Mouse (Mus musculus) frontal cortex, adult (tissue): ENCODE measurements around the gene Ift27.

Experiments
- ATAC-seq: cut with Nextera tagmentation; 2 replicates; pipeline ENCODE4 v1.9.2; 2017; ENCODE audit warnings: mild to moderate bottlenecking, moderate library complexity, mixed read lengths; ENCODE audit not compliant: low TSS enrichment

Ift27 gene

GRCm38 (mm10) chr15:78173972-78174886, at the start of gene Ift27:
Gene Ift27 (minus strand): TSS chr15:78174107.
- ATAC-seq = peak; percentile 91

DNA sequence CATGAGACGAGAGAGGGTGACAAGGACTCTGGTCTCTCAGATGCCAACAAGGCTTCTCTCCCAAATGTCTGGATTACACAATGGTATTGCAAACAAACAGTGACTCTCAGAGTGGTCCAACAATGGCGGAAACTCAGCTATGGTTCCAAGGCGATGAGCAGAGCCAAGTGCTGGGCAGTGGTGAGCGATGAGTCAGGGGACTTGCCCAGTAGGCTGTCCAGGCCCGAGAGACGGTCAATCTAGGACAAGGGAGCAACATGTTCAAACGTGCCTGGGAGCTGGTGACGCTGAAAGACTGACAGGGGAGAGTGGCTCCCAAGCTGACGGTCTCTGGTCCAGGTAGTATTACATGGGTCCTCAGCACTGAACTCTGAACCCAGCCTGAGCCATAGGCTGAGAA, 41.4 kb upstream of the Ift27 start:
- no peak for ATAC-seq

- no peak for ATAC-seq
Observed at GRCm38 (mm10) chr15:78211367-78211766, 37.5 kb upstream of the Ift27 start.

DNA sequence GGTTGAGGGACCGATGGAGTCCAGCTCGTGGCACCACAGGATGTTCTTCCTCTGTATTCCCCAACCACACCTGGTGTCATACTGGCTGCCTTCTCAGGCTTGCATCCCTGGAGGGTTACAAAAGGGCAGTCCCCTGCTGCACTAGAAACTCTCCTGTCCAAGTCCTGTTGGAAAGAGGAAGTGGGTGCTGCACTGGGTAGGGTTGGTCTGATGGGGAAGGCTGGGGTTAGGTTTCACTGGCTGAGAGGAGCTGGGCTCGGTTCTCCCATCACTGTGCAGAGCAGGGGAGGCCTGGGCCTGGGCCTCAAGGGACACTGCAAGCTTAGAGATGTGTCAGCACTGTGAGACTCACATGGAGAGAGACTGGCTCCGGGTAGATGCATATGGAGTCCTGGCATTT, 36.3 kb upstream of the Ift27 start:
- no peak for ATAC-seq

DNA sequence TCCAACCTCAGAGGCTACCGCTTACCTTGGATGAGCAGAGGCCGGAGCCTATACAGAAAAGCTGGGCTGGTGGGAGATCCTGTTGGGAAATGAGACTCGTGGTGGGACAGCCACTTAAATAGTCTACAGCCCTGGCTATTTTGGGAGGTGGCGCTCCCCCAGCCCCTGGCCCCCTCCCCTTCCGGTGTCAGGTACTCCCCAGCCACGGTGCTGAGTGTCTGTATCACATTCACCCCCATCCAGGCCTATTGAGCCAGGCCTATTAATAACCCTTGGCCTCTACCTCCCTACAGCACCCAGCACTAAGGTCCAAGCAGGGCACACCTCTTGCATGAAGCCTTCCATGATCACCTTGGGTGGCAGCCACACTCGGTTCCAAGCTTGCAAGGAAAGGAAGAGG, 32.4 kb upstream of the Ift27 start, which contains the start of gene Pvalb:
Gene Pvalb, minus strand, starts transcription at position 89 of the 400 bp plus-strand sequence.
- no peak for ATAC-seq

DNA sequence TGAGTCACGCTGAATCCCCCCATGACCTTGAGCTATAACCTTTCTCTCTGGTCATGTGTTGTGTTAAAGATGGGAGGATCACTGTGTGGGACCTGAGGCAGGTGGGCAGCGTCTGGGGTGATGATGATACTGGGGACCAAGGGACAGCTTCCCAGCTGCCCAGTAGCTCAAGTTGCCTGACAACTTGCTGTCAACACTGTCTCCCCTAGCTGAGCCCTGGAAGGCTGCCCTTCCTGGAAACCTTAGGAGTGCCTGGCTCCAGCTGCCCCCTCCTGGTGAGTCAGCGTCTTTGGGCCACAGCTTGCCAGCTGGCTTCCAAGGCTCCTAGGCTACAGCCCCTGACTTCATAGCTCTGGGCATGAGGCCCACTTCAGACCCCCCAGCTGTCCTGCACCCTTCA, 31.3 kb upstream of the Ift27 start:
- peak; percentile 50; the same call in 1 of the 2 replicates for ATAC-seq

DNA sequence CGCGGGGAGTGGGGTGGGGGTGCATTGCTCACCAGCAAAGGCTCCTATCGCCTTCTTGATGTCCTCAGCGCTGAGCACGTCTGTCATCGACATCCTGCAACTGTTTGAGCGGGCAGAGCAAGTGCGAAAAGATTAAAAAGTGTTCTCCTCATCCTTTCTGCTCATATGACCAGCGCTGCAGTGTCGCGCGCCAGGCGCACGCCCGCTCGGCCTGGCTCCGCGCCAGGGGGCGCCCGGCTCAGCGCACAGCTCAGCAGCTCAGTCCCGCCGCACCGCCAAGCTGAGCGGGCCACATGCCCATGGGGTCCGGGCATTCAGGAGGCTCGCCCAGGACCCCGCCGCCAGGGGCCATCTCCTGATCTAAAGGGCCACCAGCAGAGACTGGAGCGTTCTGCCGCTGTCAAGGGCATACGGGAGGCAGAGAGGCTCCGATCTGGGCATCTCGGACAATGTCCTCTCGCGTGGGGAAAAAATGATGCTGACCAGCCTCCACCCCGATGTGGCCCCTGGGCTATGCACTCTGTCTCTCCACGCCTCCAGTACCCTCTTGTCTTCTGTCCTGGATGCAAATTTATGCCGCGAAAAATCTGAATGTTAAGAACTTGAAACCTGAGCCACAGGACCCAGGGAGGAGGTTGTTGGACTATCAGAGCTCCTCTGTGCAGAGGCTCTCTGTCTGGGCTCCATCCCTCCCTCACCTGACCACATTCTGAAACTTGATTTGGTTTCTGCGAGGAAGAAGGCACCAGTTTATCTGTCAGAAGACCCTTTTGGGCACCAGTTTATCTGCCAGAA, 30.3 kb upstream of the Ift27 start:
- ATAC-seq = 0 out of 2 replicates have a peak, but pooled peaks have one; percentile 18

- ATAC-seq = peak; percentile 72
Observed at GRCm38 (mm10) chr15:78195096-78195880, 21.4 kb upstream of the Ift27 start.

DNA sequence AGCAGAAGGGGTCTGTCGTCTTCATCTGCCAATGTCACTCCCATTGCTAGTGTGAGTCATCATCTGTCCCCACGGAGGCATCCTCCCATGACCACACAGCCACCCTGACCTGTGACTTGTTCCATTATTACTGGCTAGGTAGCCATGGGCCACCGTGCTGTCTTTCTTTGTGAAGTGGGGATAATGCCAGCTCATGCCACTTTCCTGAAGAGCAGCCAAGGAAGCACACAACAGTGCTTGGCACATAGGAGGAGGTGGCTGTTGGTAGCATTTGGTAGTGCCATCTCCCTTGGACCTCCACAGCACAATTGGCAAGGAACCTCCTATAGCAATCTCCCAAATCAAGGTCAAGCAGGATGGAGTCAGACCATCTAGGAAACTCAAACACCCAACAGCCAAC, 20.4 kb upstream of the Ift27 start:
- ATAC-seq = no peak

GRCm38 (mm10) chr15:78189636-78190035, 15.7 kb upstream of the Ift27 start:
- no peak for ATAC-seq

DNA sequence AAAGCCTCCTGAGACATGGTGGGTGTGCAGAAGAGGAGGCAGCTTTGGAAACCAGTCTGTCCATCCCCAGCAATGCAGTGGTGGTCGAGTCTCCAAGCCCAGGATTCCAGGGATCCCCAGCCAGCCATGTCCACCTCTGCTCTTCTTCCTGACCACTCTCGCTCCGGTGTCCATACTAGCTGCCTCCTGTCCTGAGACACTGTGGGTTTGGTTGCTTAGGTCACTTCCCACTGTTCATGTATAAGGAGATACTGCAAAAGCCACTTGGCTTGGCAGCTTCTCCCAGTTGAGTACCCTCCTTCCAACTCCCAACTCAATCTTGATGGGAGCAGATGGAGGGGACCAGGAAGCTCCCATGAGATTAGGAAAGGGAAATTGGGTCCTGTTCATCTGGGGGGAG, 14.6 kb upstream of the Ift27 start:
- ATAC-seq = no peak

GRCm38 (mm10) chr15:78186906-78187305, 13.0 kb upstream of the Ift27 start:
- ATAC-seq = no peak

DNA sequence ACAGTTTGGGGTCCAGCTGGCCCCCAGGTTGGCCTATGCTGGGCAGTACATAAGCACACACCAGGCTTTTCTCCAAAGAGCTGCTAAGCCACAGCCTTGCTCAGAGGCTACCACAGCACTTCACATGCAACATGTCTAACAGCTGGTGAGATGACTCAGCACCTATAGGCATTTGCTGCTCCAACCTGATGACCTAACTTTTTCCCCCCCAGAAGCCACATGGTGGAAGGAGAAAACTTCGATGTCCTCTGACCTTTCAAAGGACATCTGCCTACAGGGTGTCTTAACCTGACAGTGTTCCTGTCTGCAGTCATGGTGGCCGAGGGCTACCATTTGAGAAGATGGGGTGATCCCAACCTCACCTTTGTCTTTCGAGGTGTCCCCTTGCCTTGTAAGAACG, 11.7 kb upstream of the Ift27 start:
- no peak for ATAC-seq

DNA sequence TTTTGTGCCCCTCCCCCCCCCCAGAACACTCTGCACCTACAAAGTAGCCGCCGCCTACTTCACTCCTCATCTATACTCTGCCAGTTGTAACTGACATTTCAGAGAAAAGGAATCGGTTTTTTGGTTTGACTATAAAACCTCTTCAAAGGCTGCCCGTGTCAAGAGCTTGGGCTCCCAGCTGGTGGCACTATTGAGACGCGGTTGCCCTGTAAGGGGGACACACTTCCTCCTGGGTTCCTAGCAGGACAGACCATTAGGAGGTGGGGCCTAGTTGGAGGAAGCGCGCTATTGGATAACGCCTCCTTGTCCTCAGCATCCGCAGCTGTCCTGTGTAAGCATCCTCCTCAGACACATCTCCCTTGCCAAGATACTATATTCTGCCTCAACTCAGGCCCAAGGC, 10.9 kb upstream of the Ift27 start:
- peak; percentile 83 for ATAC-seq

DNA sequence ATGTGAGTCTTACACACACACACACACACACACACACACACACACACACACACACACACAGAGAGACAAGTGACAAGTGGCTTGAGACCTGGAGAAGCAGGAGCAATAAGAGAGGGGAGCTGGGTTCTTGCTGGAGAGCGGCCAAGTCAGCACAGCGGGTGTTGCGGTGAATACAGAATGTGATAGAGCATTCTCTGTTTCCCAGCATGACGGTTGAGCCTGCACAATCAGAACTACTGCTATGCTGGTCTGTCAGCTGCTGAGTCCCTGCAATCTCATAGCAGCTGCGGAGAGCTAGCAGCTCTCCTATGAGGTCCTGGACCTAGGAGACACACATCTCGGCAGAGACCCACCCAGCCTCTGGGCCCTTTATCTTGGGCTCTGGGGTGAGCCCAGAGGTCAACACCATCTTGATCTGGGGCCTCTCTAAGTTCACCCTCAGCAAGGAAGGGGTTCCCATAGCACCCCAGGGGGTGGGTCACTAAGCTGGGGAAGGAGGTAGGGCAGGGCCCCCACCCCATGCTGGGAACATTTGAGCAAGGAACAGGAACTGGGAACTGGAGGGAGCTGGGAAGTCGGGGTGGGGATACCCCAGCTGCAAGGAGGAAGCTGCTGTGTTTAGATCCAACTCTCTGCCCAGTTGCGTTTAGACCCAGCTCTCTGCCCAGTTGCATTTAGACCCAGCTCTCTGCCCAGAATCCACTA, 7.9 kb upstream of the Ift27 start:
- ATAC-seq = peak; percentile 47; the same call in 1 of the 2 replicates

GRCm38 (mm10) chr15:78179775-78180174, 5.9 kb upstream of the Ift27 start:
- no peak for ATAC-seq

GRCm38 (mm10) chr15:78178397-78178796, 4.5 kb upstream of the Ift27 start:
- ATAC-seq = peak; percentile 8; the same call in 1 of the 2 replicates

DNA sequence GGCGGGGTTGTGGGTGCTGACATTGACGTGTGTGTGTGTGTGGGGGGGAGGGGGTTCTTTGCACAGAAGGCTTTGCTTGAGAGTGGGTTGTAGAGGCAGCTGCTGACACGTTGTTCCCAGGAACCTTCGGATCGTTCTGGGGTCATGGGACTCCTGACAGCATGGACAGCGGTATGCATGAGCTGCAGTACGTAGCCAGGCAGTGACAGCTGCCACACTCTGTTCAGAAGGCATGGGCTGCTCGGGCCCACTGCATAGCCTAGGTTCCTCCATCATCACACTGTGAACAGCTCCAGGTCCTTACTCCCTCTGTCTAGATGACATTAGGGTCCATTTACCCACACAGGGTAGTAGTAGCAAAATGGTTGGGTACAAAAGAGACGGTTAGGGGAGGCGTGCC, 3.4 kb upstream of the Ift27 start:
- no peak for ATAC-seq

GRCm38 (mm10) chr15:78174887-78175245, 959 bp upstream of the Ift27 start:
- no peak for ATAC-seq

GRCm38 (mm10) chr15:78172899-78173817, 749 bp downstream of the Ift27 start:
- ATAC-seq = no peak
